Mouse (Mus musculus): ENCODE data around the gene Celf2.

Gene Celf2

GRCm38 (mm10) chr2:6558303-6559254, 950.8 kb downstream of the Celf2 start:
- TF ChIP-seq GATA4 (IDR thresholded peaks at IDR 0.05; ENCODE audit: insufficient replicate concordance, low read length): no peak

DNA sequence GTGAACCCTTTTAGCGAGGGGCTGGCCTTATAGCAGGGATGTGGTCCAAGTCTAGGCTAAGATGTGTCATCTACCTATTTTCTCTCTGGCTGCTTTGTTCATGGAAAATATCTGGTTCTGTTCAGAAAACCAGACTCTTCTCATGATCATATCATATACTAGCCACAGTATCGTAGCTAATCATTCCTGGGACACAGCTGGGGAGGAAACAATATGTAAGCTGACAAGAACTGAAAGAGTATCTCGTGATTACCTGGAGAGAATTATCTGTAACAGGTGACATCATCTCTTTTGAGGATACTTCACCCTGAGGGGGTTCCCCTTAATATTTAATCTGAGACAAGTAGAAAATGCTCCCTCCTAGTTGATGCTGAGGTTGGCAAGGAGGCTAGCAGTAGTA, 951.6 kb downstream of the Celf2 start:
- no peak for TF ChIP-seq GATA4 (IDR thresholded peaks at IDR 0.05; ENCODE audit: insufficient replicate concordance, low read length)

- no peak for TF ChIP-seq GATA4 (IDR thresholded peaks at IDR 0.05; ENCODE audit: insufficient replicate concordance, low read length)
Observed at GRCm38 (mm10) chr2:6556913-6557312, 952.5 kb downstream of the Celf2 start.

DNA sequence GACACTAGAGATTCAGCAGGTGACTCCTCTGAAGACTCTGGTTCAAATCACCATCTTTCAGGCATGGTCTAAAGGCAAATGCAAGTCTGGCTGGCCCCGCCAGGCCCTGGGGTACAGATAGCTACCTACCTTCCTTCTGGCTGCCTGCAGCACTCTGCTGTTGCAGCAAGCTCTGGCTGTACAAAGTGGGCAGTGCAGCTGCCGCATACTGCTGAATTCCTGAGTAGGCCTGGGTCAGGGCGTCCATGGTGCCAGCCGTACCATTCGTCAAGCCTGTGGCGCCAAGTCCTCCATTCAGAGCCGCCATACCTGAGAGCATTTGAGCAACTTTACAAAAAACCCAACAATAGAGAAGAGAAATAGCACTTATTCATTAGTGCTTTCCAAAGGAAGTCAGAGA, 955.7 kb downstream of the Celf2 start:
- TF ChIP-seq GATA4 (IDR thresholded peaks at IDR 0.05; ENCODE audit: insufficient replicate concordance, low read length): no peak

- TF ChIP-seq GATA4 (IDR thresholded peaks at IDR 0.05; ENCODE audit: insufficient replicate concordance, low read length): no peak
Observed at GRCm38 (mm10) chr2:6549251-6549650, 960.1 kb downstream of the Celf2 start.

DNA sequence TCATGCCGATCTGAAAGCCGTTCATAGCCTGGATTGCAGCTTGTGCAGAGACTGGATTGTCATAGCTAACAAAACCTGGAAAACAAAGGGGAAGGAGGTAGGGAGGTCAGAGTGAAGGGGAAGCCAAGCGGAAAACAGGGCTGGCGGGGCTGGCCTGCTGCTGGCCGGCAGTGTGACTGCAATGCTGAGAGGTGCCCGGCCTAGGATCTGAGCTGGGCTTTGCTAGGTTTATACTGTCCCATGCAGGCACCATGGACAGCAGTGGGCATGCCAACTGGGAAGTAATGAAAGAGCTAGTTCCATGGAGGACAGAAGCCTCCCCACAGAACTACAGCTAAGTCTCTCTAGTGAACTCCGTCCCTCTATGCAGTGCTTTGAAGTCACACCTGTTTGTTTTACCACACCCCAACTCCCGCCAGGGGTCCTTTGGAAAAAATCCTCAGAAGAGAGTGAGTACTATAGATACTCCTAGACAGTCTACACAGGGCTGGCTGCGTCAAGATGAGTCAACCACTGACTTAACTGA, 962.2 kb downstream of the Celf2 start:
- TF ChIP-seq GATA4 (IDR thresholded peaks at IDR 0.05; ENCODE audit: insufficient replicate concordance, low read length): no peak

GRCm38 (mm10) chr2:6546462-6547138, 962.8 kb downstream of the Celf2 start:
- TF ChIP-seq GATA4 (IDR thresholded peaks at IDR 0.05; ENCODE audit: insufficient replicate concordance, low read length): no peak

- TF ChIP-seq GATA4 (IDR thresholded peaks at IDR 0.05; ENCODE audit: insufficient replicate concordance, low read length): no peak
Observed at GRCm38 (mm10) chr2:6545127-6545931, 964.0 kb downstream of the Celf2 start.

DNA sequence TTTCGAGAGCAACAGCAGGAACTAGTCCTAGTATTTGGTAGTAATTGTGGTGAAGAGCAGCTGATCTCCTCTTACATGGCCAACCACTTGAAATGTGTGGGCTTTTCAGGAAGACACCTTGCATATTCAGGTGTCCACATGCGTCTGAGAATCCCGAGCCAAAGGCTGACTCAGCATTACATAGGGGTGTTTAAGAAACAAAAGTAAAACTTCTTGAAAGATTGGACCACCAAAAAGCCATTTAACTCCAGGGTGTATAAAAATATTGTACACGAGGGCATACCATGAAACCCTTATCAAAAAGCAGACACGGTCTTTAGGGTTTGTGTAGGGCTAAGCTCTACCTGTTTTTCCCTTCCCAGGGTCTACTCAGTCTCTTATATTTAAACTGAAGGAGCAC, 965.7 kb downstream of the Celf2 start:
- no peak for TF ChIP-seq GATA4 (IDR thresholded peaks at IDR 0.05; ENCODE audit: insufficient replicate concordance, low read length)

- TF ChIP-seq GATA4 (IDR thresholded peaks at IDR 0.05; ENCODE audit: insufficient replicate concordance, low read length): peak; percentile 65; the same call in 1 of the 2 replicates
Observed at GRCm38 (mm10) chr2:6542556-6543180, 966.7 kb downstream of the Celf2 start.

- no peak for TF ChIP-seq GATA4 (IDR thresholded peaks at IDR 0.05; ENCODE audit: insufficient replicate concordance, low read length)
Observed at GRCm38 (mm10) chr2:6540825-6541224, 968.5 kb downstream of the Celf2 start.

GRCm38 (mm10) chr2:6540092-6540491, 969.3 kb downstream of the Celf2 start:
- no peak for TF ChIP-seq GATA4 (IDR thresholded peaks at IDR 0.05; ENCODE audit: insufficient replicate concordance, low read length)

DNA sequence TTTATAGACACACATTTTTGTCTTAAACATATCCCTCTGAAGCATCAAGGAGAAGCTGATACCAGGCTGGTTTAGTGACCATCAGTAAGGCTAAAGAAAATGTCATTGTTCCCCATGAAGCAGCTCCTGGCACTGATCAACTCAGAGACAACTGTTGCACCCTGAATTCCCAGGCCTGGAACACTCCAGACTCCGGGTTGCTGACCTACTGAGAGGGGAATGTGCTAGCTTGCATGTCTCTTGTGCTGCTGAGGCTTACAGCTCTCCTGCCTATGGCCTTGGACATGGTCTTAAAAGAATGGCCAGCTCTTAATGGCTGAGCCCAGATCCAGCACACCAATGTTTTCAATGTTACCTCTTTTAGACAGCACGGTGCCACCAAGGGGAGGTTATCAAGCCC, 970.9 kb downstream of the Celf2 start:
- TF ChIP-seq GATA4 (IDR thresholded peaks at IDR 0.05; ENCODE audit: insufficient replicate concordance, low read length): no peak

- TF ChIP-seq GATA4 (IDR thresholded peaks at IDR 0.05; ENCODE audit: insufficient replicate concordance, low read length): no peak
Observed at GRCm38 (mm10) chr2:6538031-6538430, 971.3 kb downstream of the Celf2 start.

GRCm38 (mm10) chr2:6537326-6537725, 972.0 kb downstream of the Celf2 start:
- TF ChIP-seq GATA4 (IDR thresholded peaks at IDR 0.05; ENCODE audit: insufficient replicate concordance, low read length): no peak
